Mouse (Mus musculus): ENCODE measurements at regions not wholly inside any gene's neighbourhood (a gene's known extent, or its start where the extent isn't known, plus 50 kb on each side); places are given as distances from the start of the nearest gene placed in this dataset.

GRCm38 (mm10) chr2:72674229-72674628 lies 198.3 kb downstream of the Cdca7 start:
- DNase-seq (ENCODE audit: low spot score) = no peak

GRCm38 (mm10) chr2:72674856-72675440 lies 199.0 kb downstream of the Cdca7 start:
- no peak for DNase-seq (ENCODE audit: low spot score)

- DNase-seq (ENCODE audit: low spot score) = no peak
Observed at GRCm38 (mm10) chr2:72677731-72678130, 201.8 kb downstream of the Cdca7 start.

- no peak for DNase-seq (ENCODE audit: low spot score)
Observed at GRCm38 (mm10) chr2:72688031-72688430, 212.1 kb downstream of the Cdca7 start.

GRCm38 (mm10) chr2:72701081-72701480 lies 225.1 kb downstream of the Cdca7 start:
- no peak for DNase-seq (ENCODE audit: low spot score)

- no peak for DNase-seq (ENCODE audit: low spot score)
Observed at GRCm38 (mm10) chr2:72703238-72703637, 227.3 kb downstream of the Cdca7 start.

- DNase-seq (ENCODE audit: low spot score) = no peak
Observed at GRCm38 (mm10) chr2:72707676-72708659, 232.0 kb downstream of the Cdca7 start.

- no peak for DNase-seq (ENCODE audit: low spot score)
Observed at GRCm38 (mm10) chr2:72716931-72717330, 241.0 kb downstream of the Cdca7 start.

GRCm38 (mm10) chr2:72728699-72729098 lies 251.5 kb downstream of the Sp3 start:
- no peak for DNase-seq (ENCODE audit: low spot score)

GRCm38 (mm10) chr2:72733371-72733770 lies 246.9 kb downstream of the Sp3 start:
- DNase-seq (ENCODE audit: low spot score) = no peak

GRCm38 (mm10) chr2:72735035-72735434 lies 245.2 kb downstream of the Sp3 start:
- no peak for DNase-seq (ENCODE audit: low spot score)

- no peak for DNase-seq (ENCODE audit: low spot score)
Observed at GRCm38 (mm10) chr2:72736685-72737084, 243.6 kb downstream of the Sp3 start.

GRCm38 (mm10) chr2:72740391-72741361 lies 239.6 kb downstream of the Sp3 start:
- DNase-seq (ENCODE audit: low spot score) = no peak

GRCm38 (mm10) chr2:72741746-72742145 lies 238.5 kb downstream of the Sp3 start:
- DNase-seq (ENCODE audit: low spot score) = no peak

GRCm38 (mm10) chr2:72743651-72744050 lies 236.6 kb downstream of the Sp3 start:
- DNase-seq (ENCODE audit: low spot score) = no peak

GRCm38 (mm10) chr2:72744901-72745300 lies 235.3 kb downstream of the Sp3 start:
- DNase-seq (ENCODE audit: low spot score) = no peak

- no peak for DNase-seq (ENCODE audit: low spot score)
Observed at GRCm38 (mm10) chr2:72746476-72747215, 233.6 kb downstream of the Sp3 start.

GRCm38 (mm10) chr2:72747299-72747698 lies 232.9 kb downstream of the Sp3 start:
- no peak for DNase-seq (ENCODE audit: low spot score)

GRCm38 (mm10) chr2:72749495-72749894 lies 230.8 kb downstream of the Sp3 start:
- no peak for DNase-seq (ENCODE audit: low spot score)

- no peak for DNase-seq (ENCODE audit: low spot score)
Observed at GRCm38 (mm10) chr2:72751441-72751840, 228.8 kb downstream of the Sp3 start.

GRCm38 (mm10) chr2:72752624-72753176 lies 227.5 kb downstream of the Sp3 start:
- no peak for DNase-seq (ENCODE audit: low spot score)
